Mouse (Mus musculus) testis, adult 2 months (tissue): ENCODE data around the gene Cdkn1b.

ENCODE experiments used
- CTCF ChIP-seq: fragments of 200-500 bp; IDR thresholded peaks from 2 replicates; pipeline ENCODE4 v1.5.1; 2012; ENCODE audit warnings: low read depth, mild to moderate bottlenecking, inconsistent platforms, low read length, moderate library complexity; ENCODE audit not compliant: control insufficient read depth, insufficient read depth, insufficient replicate concordance
- POLR2A ChIP-seq: fragments of 200-500 bp; IDR thresholded peaks from 2 replicates; pipeline ENCODE4 v1.6.1; 2012; ENCODE audit warnings: low read depth, mild to moderate bottlenecking, inconsistent platforms, low read length, moderate library complexity; ENCODE audit not compliant: control insufficient read depth

DNA sequence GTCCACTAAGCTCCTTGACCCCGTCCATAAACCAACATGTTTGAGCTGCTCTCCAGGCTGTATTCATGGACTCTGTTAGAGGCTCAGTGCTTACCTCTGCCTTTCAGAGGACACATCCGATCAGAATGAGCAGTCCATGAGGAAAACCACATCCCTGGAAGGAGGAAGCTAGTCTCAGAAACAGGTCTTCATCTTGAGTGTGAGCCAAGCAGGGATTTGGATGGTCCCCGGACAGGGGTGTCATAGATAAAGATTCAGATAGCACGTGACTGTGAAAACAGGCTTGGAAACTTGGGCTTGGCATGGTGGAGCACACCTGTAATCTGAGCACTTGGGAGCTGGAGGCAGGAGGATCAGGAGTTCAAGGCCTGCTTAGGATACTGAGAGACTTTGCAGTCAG is 9.7 kb downstream of the Cdkn1b start:
- TF ChIP-seq POLR2A (no peak), CTCF (no peak)
